Mouse (Mus musculus): ENCODE results near the gene Dnajc4. TPM values are rescaled to one million over a fixed set of nuclear protein-coding genes. Genes with fewer than 3 reads are reported as not detected.

Gene Dnajc4
- polyA plus RNA-seq, 1 experiment: 28.5 TPM

- Histone ChIP-seq H3ac (ENCODE audit: control insufficient read depth, insufficient read length) (no peak overlapping the region), H3K4me2 (ENCODE audit: low read depth) (no peak overlapping the region), H3K36me3 (ENCODE audit: control insufficient read depth, insufficient read depth) (no peaks in the 10 kb centered on the region), H3K27me3 (ENCODE audit: control insufficient read depth, insufficient read depth, insufficient read length) (no peaks in the 10 kb centered on the region), H3K4me3 (no peak overlapping the region), H3K79me2 (ENCODE audit: control insufficient read depth, insufficient read depth) (no peaks in the 10 kb centered on the region)
- no peak for TF ChIP-seq SRF (IDR thresholded peaks at IDR 0.05; ENCODE audit: control insufficient read depth, insufficient read length, low read depth)
- no peak for TF ChIP-seq TCF12 (IDR thresholded peaks at IDR 0.05; ENCODE audit: insufficient read depth, poor library complexity, severe bottlenecking)
- no peak for TF ChIP-seq MYOD1 (IDR thresholded peaks at IDR 0.05; ENCODE audit: control insufficient read depth in 1 of 3, insufficient read length in 2 of 3, low read depth in 2 of 3)
- no peak for TF ChIP-seq CEBPB (IDR thresholded peaks at IDR 0.05; ENCODE audit: insufficient read depth, poor library complexity, severe bottlenecking)
- TF ChIP-seq E2F4 (IDR thresholded peaks at IDR 0.05; ENCODE audit: insufficient read depth): no peak
- no peak for TF ChIP-seq TCF3 (IDR thresholded peaks at IDR 0.05; ENCODE audit: insufficient read length, low read depth)
- TF ChIP-seq USF1 (IDR thresholded peaks at IDR 0.05; ENCODE audit: low read depth): no peak
Observed at GRCm38 (mm10) chr19:7012426-7012825, 20.1 kb upstream of the Dnajc4 start.

GRCm38 (mm10) chr19:7006892-7007593 lies 14.7 kb upstream of the Dnajc4 start:
- no peak overlapping the region for H3ac ChIP-seq (ENCODE audit: control insufficient read depth, insufficient read length)
- peak overlapping the region; percentile 13 for H3K4me2 ChIP-seq (ENCODE audit: low read depth)
- no peak overlapping the region for H3K4me3 ChIP-seq
- peak; percentile 80 for TF ChIP-seq TCF12 (IDR thresholded peaks at IDR 0.05; ENCODE audit: insufficient read depth, poor library complexity, severe bottlenecking)
- TF ChIP-seq USF1 (IDR thresholded peaks at IDR 0.05; ENCODE audit: low read depth): no peak
- TF ChIP-seq SRF (IDR thresholded peaks at IDR 0.05; ENCODE audit: control insufficient read depth, insufficient read length, low read depth): no peak
- TF ChIP-seq E2F4 (IDR thresholded peaks at IDR 0.05; ENCODE audit: insufficient read depth): no peak
- TF ChIP-seq MYOD1 (IDR thresholded peaks at IDR 0.05; ENCODE audit: control insufficient read depth in 1 of 3, insufficient read length in 2 of 3, low read depth in 2 of 3): peak; percentile 81 to 93 (median 91)
- TF ChIP-seq POLR2A (IDR thresholded peaks at IDR 0.05; ENCODE audit: insufficient read length, low read depth): no peak
- TF ChIP-seq TCF3 (IDR thresholded peaks at IDR 0.05; ENCODE audit: insufficient read length, low read depth): peak; percentile 72
- TF ChIP-seq MAX (IDR thresholded peaks at IDR 0.05; ENCODE audit: low read depth): no peak
- TF ChIP-seq POLR2AphosphoS2 (IDR thresholded peaks at IDR 0.05; ENCODE audit: insufficient read length, low read depth): no peak
- no peak for TF ChIP-seq CEBPB (IDR thresholded peaks at IDR 0.05; ENCODE audit: insufficient read depth, poor library complexity, severe bottlenecking)
- TF ChIP-seq REST (IDR thresholded peaks at IDR 0.05; ENCODE audit: insufficient read depth, insufficient read length): no peak
- peak; percentile 25 to 89 (median 81) for TF ChIP-seq MYOG (IDR thresholded peaks at IDR 0.05; ENCODE audit: control insufficient read depth in 1 of 3, insufficient read depth in 1 of 3, insufficient read length in 2 of 3, low read depth in 2 of 3)
- no peaks in the 10 kb centered on the region for H3K36me3 ChIP-seq (ENCODE audit: control insufficient read depth, insufficient read depth)
- no peaks in the 10 kb centered on the region for H3K79me2 ChIP-seq (ENCODE audit: control insufficient read depth, insufficient read depth)
- no peaks in the 10 kb centered on the region for H3K27me3 ChIP-seq (ENCODE audit: control insufficient read depth, insufficient read depth, insufficient read length)

- Histone ChIP-seq H3ac (ENCODE audit: control insufficient read depth, insufficient read length) (no peak overlapping the region), H3K36me3 (ENCODE audit: control insufficient read depth, insufficient read depth) (no peaks in the 10 kb centered on the region), H3K27me3 (ENCODE audit: control insufficient read depth, insufficient read depth, insufficient read length) (no peaks in the 10 kb centered on the region), H3K4me3 (no peak overlapping the region), H3K79me2 (ENCODE audit: control insufficient read depth, insufficient read depth) (no peaks in the 10 kb centered on the region), H3K4me2 (ENCODE audit: low read depth) (no peak overlapping the region)
- TF ChIP-seq POLR2A (IDR thresholded peaks at IDR 0.05; ENCODE audit: insufficient read length, low read depth): no peak
- no peak for TF ChIP-seq MAX (IDR thresholded peaks at IDR 0.05; ENCODE audit: low read depth)
- TF ChIP-seq MYOD1 (IDR thresholded peaks at IDR 0.05; ENCODE audit: control insufficient read depth in 1 of 3, insufficient read length in 2 of 3, low read depth in 2 of 3): no peak
- TF ChIP-seq E2F4 (IDR thresholded peaks at IDR 0.05; ENCODE audit: insufficient read depth): no peak
- no peak for TF ChIP-seq POLR2AphosphoS2 (IDR thresholded peaks at IDR 0.05; ENCODE audit: insufficient read length, low read depth)
- TF ChIP-seq SRF (IDR thresholded peaks at IDR 0.05; ENCODE audit: control insufficient read depth, insufficient read length, low read depth): no peak
- TF ChIP-seq TCF3 (IDR thresholded peaks at IDR 0.05; ENCODE audit: insufficient read length, low read depth): no peak
- TF ChIP-seq REST (IDR thresholded peaks at IDR 0.05; ENCODE audit: insufficient read depth, insufficient read length): no peak
- no peak for TF ChIP-seq MYOG (IDR thresholded peaks at IDR 0.05; ENCODE audit: control insufficient read depth in 1 of 3, insufficient read depth in 1 of 3, insufficient read length in 2 of 3, low read depth in 2 of 3)
- TF ChIP-seq USF1 (IDR thresholded peaks at IDR 0.05; ENCODE audit: low read depth): no peak
- no peak for TF ChIP-seq CEBPB (IDR thresholded peaks at IDR 0.05; ENCODE audit: insufficient read depth, poor library complexity, severe bottlenecking)
- TF ChIP-seq TCF12 (IDR thresholded peaks at IDR 0.05; ENCODE audit: insufficient read depth, poor library complexity, severe bottlenecking): no peak
Observed at GRCm38 (mm10) chr19:6999360-7000063, 7.1 kb upstream of the Dnajc4 start.

- Histone ChIP-seq H3K36me3 (ENCODE audit: control insufficient read depth, insufficient read depth) (no peaks in the 10 kb centered on the region), H3K4me2 (ENCODE audit: low read depth) (no peak overlapping the region), H3K79me2 (ENCODE audit: control insufficient read depth, insufficient read depth) (no peaks in the 10 kb centered on the region), H3K27me3 (ENCODE audit: control insufficient read depth, insufficient read depth, insufficient read length) (no peaks in the 10 kb centered on the region), H3ac (ENCODE audit: control insufficient read depth, insufficient read length) (no peak overlapping the region), H3K4me3 (no peak overlapping the region)
- no peak for TF ChIP-seq USF1 (IDR thresholded peaks at IDR 0.05; ENCODE audit: low read depth)
- no peak for TF ChIP-seq MYOD1 (IDR thresholded peaks at IDR 0.05; ENCODE audit: control insufficient read depth in 1 of 3, insufficient read length in 2 of 3, low read depth in 2 of 3)
- no peak for TF ChIP-seq TCF3 (IDR thresholded peaks at IDR 0.05; ENCODE audit: insufficient read length, low read depth)
- TF ChIP-seq REST (IDR thresholded peaks at IDR 0.05; ENCODE audit: insufficient read depth, insufficient read length): no peak
- TF ChIP-seq POLR2A (IDR thresholded peaks at IDR 0.05; ENCODE audit: insufficient read length, low read depth): no peak
- no peak for TF ChIP-seq E2F4 (IDR thresholded peaks at IDR 0.05; ENCODE audit: insufficient read depth)
- TF ChIP-seq POLR2AphosphoS2 (IDR thresholded peaks at IDR 0.05; ENCODE audit: insufficient read length, low read depth): no peak
- TF ChIP-seq SRF (IDR thresholded peaks at IDR 0.05; ENCODE audit: control insufficient read depth, insufficient read length, low read depth): no peak
- TF ChIP-seq MAX (IDR thresholded peaks at IDR 0.05; ENCODE audit: low read depth): no peak
- no peak for TF ChIP-seq TCF12 (IDR thresholded peaks at IDR 0.05; ENCODE audit: insufficient read depth, poor library complexity, severe bottlenecking)
- no peak for TF ChIP-seq MYOG (IDR thresholded peaks at IDR 0.05; ENCODE audit: control insufficient read depth in 1 of 3, insufficient read depth in 1 of 3, insufficient read length in 2 of 3, low read depth in 2 of 3)
- no peak for TF ChIP-seq CEBPB (IDR thresholded peaks at IDR 0.05; ENCODE audit: insufficient read depth, poor library complexity, severe bottlenecking)
Observed at GRCm38 (mm10) chr19:6997721-6998290, 5.4 kb upstream of the Dnajc4 start.
